Mouse (Mus musculus) heart, embryonic 14.5 days (tissue): ENCODE measurements around the gene Mrpl12. TPM values are rescaled to one million over a fixed set of nuclear protein-coding genes. Genes with fewer than 3 reads are reported as not detected.

Experiments used
- ATAC-seq: fragments of 200-750 bp; cut with Nextera tagmentation; 2 replicates; pipeline ENCODE4 v1.8.0; 2017; ENCODE audit warnings: low read depth, moderate TSS enrichment; ENCODE audit not compliant: insufficient number of reproducible peaks, insufficient read depth, low FRiP score
- H3K27ac ChIP-seq, 2 experiments: fragments of 200-500 bp in 1 of 2; fragments of 300-500 bp in 1 of 2; sonication (generic) in 1 of 2; replicated peaks in 1 of 2; 2 replicates each; pipeline ENCODE4 v1.5.1; 2012 to 2014; ENCODE audit warnings: low read depth in 2 of 2, low read length in 2 of 2, control low read depth in 1 of 2, mild to moderate bottlenecking in 1 of 2, mixed read lengths in 1 of 2; ENCODE audit not compliant: control insufficient read depth in 1 of 2, insufficient read depth in 1 of 2
- H3K27me3 ChIP-seq: fragments of 300-500 bp; sonication (generic); 2 replicates; pipeline ENCODE4 v1.6.1; 2014; ENCODE audit warnings: mild to moderate bottlenecking, low read length, control low read depth; ENCODE audit not compliant: control insufficient read depth, insufficient read depth
- H3K36me3 ChIP-seq: fragments of 300-500 bp; sonication (generic); 2 replicates; pipeline ENCODE4 v1.6.1; 2014; ENCODE audit warnings: mild to moderate bottlenecking, control low read depth, low read length, mixed read lengths; ENCODE audit not compliant: control insufficient read depth, insufficient read depth
- H3K4me1 ChIP-seq, 2 experiments: fragments of 200-500 bp in 1 of 2; fragments of 300-500 bp in 1 of 2; sonication (generic) in 1 of 2; 2 replicates each; pipeline ENCODE4 v1.6.1; 2012 to 2014; ENCODE audit warnings: low read length in 2 of 2, control low read depth in 1 of 2, mixed read lengths in 1 of 2; ENCODE audit not compliant: control insufficient read depth in 2 of 2, insufficient read depth in 2 of 2
- H3K4me2 ChIP-seq: fragments of 300-500 bp; sonication (generic); 2 replicates; pipeline ENCODE4 v1.6.1; 2014; ENCODE audit warnings: mild to moderate bottlenecking, low read length
- H3K4me3 ChIP-seq, 2 experiments: fragments of 200-500 bp in 1 of 2; fragments of 300-500 bp in 1 of 2; sonication (generic) in 1 of 2; 2 replicates each; pipeline ENCODE4 v1.5.1; 2012 to 2014; ENCODE audit warnings: low read length in 2 of 2, mild to moderate bottlenecking in 2 of 2, control low read depth in 1 of 2, low read depth in 1 of 2, moderate library complexity in 1 of 2; ENCODE audit not compliant: control insufficient read depth in 1 of 2, insufficient read depth in 1 of 2
- H3K9ac ChIP-seq: fragments of 300-500 bp; sonication (generic); 2 replicates; pipeline ENCODE4 v1.6.1; 2014; ENCODE audit warnings: mild to moderate bottlenecking, low read length
- H3K9me3 ChIP-seq: fragments of 300-500 bp; sonication (generic); 2 replicates; pipeline ENCODE4 v1.6.1; 2016; ENCODE audit warnings: low read length, control low read depth; ENCODE audit not compliant: control insufficient read depth
- WGBS: fragments of 180-500 bp; shearing (Covaris S2); extraction: QIAGEN DNeasy Blood & Tissue Kit; methylation state at CpG from one replicate; pipeline ENCODE4 v1.1.7; 2014; 5-methylcytosine and 5-hydroxymethylcytosine counted together
- polyA plus RNA-seq: library from polyadenylated mRNA; unstranded; fragments of >200 nt; fragmentation: Nextera tagmentation; extraction: Ambion mirVana; gene quantifications from 2 replicates; pipeline ENCODE4 v1.2.1, GENCODE M21; 2014

Gene Mrpl12
- polyA plus RNA-seq, 1 experiment from 2014 or later, result 239 TPM

DNA sequence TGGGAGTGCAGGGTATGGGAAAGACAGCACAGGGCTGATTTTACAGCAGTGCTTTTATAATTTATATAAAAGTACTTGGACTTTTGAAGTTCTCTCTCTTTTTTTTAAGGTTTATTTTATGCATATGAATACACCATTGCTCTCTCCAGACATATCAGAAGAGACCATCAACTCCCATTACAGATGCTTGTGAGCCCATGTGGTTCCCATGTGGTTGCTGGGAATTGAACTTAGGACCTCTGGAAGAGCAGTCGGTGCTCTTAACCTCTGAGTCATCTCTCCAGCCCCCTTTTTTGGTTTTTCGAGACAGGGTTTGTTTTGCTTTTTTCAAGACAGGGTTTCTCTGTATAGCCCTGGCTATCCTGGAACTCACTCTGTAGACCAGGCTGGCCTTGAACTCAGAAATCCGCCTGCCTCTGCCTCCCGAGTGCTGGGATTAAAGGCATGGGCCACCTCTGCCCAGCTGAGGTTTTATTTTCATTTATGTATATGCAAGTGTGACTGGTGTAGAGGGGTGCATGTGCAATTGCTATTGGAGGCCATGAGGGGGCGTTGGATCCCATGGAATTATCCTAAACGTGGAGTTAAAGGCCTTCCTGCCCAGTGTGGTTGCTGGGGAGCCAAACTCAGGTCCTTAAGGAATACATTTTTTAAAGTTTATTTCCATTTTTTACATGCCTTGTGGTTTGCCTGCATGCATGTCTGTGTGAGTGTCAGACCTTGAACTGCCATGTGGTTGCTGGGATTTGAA lies 25.4 kb upstream of the Mrpl12 start:
- ATAC-seq, result no peak
- Histone ChIP-seq H3K36me3 (peaks cover 51% of the 10 kb centered on the region), H3K27ac (no peak overlapping the region), H3K27me3 (no peaks in the 10 kb centered on the region), H3K9me3 (no peaks in the 10 kb centered on the region), H3K4me1 (peaks cover 4 to 9% of the 10 kb centered on the region in 2 experiments), H3K4me2 (peak overlapping the region; percentile 88), H3K4me3 (peak overlapping the region; percentile 66 to 83), H3K9ac (peak overlapping the region; percentile 96)
- WGBS, result 71% methylated on average over 6 of the region's 6 CpGs

DNA sequence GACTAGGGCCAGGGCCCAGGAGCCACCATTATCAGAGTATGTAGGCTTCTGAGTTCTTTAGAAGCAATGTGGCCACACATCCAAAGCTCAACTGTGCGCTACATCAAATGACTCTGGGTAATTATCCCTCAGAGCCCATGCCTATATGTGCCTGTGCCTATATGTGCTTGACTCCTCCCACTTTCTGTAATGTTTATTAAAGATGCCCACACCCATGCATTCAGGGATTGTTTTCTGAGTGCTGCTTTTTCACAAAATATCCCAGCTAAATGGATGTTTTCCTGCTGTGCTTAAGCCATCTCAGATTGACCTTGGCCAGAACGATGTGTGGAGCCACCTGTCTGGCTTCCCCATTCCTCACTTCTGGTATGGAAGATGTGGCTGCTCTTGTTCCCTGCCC lies 20.9 kb upstream of the Mrpl12 start:
- no peak for ATAC-seq
- Histone ChIP-seq H3K27ac (no peak overlapping the region), H3K4me1 (peaks cover 8 to 20% of the 10 kb centered on the region in 2 experiments), H3K27me3 (no peaks in the 10 kb centered on the region), H3K4me2 (no peak overlapping the region), H3K4me3 (no peak overlapping the region), H3K9me3 (no peaks in the 10 kb centered on the region), H3K9ac (no peak overlapping the region), H3K36me3 (peaks cover 61% of the 10 kb centered on the region)
- 85% methylated on average over 2 of the region's 2 CpGs for WGBS

DNA sequence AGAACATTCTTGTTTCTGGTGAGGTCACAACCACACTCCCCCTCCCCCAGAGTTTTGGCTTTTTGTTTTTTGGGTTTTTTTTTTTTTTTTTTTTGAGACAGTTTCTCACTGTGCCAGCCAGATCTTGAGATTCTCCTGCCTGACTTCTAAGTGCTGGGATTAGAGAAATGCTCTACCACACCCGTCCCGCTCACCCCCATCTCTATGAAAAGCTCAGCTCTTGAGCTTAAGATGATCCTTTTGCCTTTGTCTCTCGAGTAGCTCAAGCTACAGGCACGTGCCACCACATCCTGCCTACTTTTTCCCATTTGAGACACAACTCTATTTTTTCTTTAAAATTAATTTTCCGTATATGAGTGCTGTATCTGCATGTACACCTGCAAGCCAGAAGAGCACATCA lies 20.0 kb upstream of the Mrpl12 start:
- H3K4me3 ChIP-seq, result no peak overlapping the region
- no peaks in the 10 kb centered on the region for H3K9me3 ChIP-seq
- H3K4me1 ChIP-seq, result peaks cover 8 to 16% of the 10 kb centered on the region in 2 experiments
- H3K27ac ChIP-seq, result no peak overlapping the region
- H3K36me3 ChIP-seq, result peaks cover 65% of the 10 kb centered on the region
- WGBS, result 80% methylated on average over 5 of the region's 5 CpGs
- no peak for ATAC-seq
- no peak overlapping the region for H3K9ac ChIP-seq
- H3K27me3 ChIP-seq, result no peaks in the 10 kb centered on the region
- H3K4me2 ChIP-seq, result no peak overlapping the region

DNA sequence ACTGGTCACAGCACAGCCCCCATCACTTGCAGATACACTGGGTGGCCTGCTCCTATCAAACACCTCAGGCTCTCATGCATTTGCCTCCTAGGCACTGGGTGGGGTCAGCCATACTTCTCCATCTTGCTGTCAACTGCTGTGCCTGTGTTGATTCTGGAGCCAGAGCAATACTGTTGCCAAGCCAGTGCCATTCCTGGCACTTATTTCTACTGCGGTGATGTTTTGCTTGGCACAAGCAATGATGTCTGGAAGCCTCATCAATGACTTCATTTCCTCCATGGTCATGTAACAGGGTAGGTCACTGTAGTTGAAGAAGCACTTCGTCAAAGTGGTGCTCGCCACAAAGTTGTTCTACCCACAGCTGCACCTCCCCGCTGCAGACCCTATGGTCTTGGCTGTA lies 18.9 kb upstream of the Mrpl12 start:
- peaks cover 8 to 16% of the 10 kb centered on the region in 2 experiments for H3K4me1 ChIP-seq
- H3K4me3 ChIP-seq, result no peak overlapping the region
- H3K4me2 ChIP-seq, result peak overlapping the region; percentile 88
- 65% methylated on average over 4 of the region's 4 CpGs for WGBS
- no peaks in the 10 kb centered on the region for H3K9me3 ChIP-seq
- H3K27ac ChIP-seq, result no peak overlapping the region
- peaks cover 66% of the 10 kb centered on the region for H3K36me3 ChIP-seq
- ATAC-seq, result no peak
- no peaks in the 10 kb centered on the region for H3K27me3 ChIP-seq
- H3K9ac ChIP-seq, result no peak overlapping the region

DNA sequence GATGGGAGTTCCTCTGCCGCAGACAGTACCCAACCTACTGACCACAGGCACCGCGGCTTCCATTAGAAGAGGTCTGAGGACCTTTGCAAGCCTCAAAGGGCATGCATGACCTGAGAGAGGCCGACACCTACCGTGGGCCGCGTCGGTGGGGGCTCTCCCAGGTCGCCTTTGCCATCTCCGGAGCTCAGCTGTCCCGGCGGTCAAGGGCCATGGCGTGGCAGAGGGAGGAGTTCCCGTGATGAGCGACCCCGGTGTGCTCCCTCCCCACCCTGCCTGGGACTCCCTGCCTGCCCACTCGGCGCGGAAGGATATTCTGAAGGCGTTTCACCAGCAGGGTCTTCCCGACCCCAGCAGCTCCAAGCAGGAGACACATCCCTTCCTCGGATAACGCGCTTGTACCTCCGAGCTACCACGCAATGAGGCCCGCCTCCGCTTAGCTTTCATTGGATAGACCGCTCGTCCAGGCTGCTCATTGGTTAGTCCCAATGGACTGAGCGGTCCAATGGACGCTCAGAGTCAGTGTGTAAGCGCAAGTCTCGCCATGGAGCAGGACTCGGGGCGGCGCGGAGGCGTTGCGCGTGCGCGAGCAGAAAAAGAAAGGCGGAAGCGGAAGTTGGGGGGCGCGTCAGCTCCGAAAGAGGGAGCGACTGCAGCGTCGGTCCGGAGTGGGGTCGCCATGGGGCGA lies 17.2 kb upstream of the Mrpl12 start, which contains the start of gene Arl16:
Gene Arl16 (minus strand): TSS at position 557 of the 685 bp plus-strand sequence.
- WGBS, result under 1% methylated on average over 53 of the region's 54 CpGs
- peaks cover 66% of the 10 kb centered on the region for H3K36me3 ChIP-seq
- peak within 1 kb of the TSS; percentile 70 to 80 for H3K27ac ChIP-seq
- no peaks in the 10 kb centered on the region for H3K9me3 ChIP-seq
- ATAC-seq, result peak; percentile 99
- H3K9ac ChIP-seq, result peak within 1 kb of the TSS; percentile 93
- peak within 1 kb of the TSS; percentile 97 to 98 for H3K4me3 ChIP-seq
- H3K4me2 ChIP-seq, result peak within 1 kb of the TSS; percentile 96
- H3K27me3 ChIP-seq, result no peaks in the 10 kb centered on the region
- H3K4me1 ChIP-seq, result peaks cover 8 to 16% of the 10 kb centered on the region in 2 experiments

DNA sequence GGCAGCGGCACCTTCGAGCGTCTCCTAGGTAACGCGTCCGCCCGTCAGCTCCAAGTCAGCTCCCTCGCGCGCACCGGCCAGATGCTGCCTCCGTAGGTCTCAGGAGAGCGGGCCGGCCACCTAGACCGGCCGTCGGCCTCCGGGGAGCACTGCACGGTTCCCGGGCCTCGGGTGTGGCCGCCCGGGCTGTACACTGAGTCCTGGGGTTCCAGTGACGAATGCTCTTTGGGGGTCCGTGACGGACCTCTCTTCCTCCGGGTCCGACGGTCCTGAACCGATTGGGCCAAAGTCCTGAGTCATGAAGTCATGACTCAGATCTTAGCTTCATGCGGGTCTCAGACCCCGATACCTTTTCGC lies 16.7 kb upstream of the Mrpl12 start:
- ATAC-seq, result peak; percentile 20; the same call in 1 of the 2 replicates
- Histone ChIP-seq H3K4me1 (peaks cover 8 to 16% of the 10 kb centered on the region in 2 experiments), H3K27me3 (no peaks in the 10 kb centered on the region), H3K36me3 (peaks cover 66% of the 10 kb centered on the region), H3K27ac (no peak overlapping the region; a peak in 1 of 4 replicates), H3K4me2 (peak overlapping the region; percentile 96), H3K9ac (peak overlapping the region; percentile 93), H3K4me3 (peak overlapping the region; percentile 97 to 98), H3K9me3 (no peaks in the 10 kb centered on the region)
- WGBS, result 2% methylated on average over 33 of the region's 33 CpGs

DNA sequence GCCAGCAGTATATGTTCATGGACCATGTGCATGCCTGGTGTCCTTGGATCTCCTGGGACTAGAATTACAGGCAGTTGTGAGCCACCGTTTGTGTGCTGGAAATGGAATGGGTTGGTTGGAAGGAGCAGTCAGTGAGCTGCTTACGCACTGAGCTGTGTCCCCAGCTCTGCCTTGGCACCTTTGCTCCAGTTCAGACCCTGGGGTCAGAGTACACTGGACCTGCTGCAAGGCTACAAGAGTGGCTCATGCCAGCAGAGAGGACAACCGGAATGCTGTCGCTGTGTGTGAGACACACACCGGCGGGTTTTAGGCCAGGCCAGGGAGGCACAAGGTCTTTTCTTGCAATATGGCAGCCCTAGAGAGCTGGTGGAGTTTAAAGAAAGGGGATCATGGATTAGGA lies 12.4 kb upstream of the Mrpl12 start:
- no peaks in the 10 kb centered on the region for H3K9me3 ChIP-seq
- peaks cover 82% of the 10 kb centered on the region for H3K36me3 ChIP-seq
- H3K27ac ChIP-seq, result no peak overlapping the region
- ATAC-seq, result no peak
- no peak overlapping the region for H3K4me3 ChIP-seq
- no peak overlapping the region for H3K4me2 ChIP-seq
- H3K27me3 ChIP-seq, result no peaks in the 10 kb centered on the region
- 92% methylated on average over 6 of the region's 6 CpGs for WGBS
- no peak overlapping the region for H3K9ac ChIP-seq
- peaks cover 5 to 9% of the 10 kb centered on the region in 2 experiments; a peak in 3 of 4 replicates for H3K4me1 ChIP-seq
